Mouse (Mus musculus): ENCODE measurements around the gene Ctrb1. TPM values are rescaled to one million over a fixed set of nuclear protein-coding genes. Genes with fewer than 3 reads are reported as not detected.

The Ctrb1 gene
- polyA plus RNA-seq, 2 experiments from 2014 or later: not detected

DNA sequence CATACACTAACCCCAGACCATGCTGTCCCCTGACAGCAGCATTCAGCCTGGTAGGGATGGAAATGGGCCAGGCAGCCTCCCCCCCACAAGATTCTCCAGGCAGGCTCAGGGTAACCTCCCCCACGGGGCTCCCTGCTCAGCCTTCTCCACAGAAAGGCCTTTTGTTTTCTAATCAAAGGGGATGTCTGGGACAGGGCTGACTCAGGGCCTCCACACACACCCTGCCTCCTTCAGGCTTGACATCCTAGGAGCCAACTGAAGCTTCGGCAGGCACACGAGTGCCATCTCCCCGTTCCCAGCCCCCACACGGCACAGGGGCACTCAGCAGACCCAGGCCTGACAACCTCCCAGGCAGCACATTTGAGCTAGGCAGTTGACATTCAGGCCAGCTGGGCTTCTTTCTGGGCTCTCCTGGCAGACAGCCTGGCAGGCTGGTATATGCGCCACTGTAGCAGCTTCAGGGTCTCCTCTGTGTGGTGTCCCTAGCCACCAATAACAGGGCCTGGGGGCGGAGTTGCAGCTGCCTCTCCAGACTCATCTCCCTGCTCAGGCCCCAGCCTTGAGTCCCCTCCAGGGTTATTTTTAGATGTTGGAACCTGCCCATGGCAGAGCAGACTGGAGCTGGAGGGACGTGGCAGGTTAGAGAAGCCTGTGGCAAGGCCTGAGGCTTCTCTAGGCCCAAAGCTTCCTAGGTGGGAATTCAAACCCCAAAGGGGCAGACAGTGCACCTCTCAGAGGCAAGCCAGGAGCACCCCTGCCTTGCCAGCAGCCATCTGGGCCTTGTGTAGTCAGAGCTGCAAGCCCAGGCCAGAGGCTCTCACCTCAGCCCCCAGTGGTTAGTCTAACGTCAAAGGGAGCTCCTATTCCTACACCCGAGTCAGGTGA, 26.0 kb upstream of the Ctrb1 start:
- no peak for ATAC-seq

DNA sequence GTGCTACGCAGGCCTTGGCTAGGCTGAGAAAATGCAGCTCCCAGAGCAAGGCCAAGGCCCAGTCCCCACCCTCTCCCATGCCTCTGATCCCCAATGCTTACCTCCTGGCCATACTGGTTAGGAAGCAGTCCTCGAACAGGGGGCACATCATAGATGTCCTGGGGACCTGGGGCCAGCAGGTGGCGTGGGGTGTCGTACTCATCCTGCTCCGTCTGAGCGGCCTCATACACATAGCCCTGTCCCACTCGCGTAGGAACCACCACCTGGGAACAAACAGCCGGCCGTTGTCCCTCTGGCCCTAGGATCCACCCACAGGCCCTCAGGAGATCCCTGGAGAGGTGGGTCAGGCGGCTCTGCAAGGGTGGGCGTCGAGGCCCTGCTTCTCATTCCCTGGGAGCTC, 24.7 kb upstream of the Ctrb1 start:
- ATAC-seq: no peak

DNA sequence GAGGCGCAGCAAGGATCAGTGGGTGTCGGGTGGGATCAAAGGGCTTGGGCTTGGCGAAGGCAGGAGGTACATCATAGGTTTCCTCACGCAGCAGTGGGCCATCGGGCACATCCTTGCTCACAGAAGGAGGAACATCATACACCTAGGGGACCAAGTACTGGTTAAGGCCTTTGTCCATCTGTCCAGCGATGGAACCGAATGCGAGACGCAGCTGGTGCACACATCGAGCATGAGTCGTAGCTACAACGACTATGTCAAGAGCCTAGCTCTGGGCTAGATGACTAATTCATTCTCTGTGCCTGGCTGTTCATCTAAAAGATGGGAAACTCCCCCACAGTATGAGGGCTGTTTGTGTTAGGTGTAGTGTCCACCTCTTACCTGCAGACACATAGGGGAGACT, 23.5 kb upstream of the Ctrb1 start:
- ATAC-seq: no peak

DNA sequence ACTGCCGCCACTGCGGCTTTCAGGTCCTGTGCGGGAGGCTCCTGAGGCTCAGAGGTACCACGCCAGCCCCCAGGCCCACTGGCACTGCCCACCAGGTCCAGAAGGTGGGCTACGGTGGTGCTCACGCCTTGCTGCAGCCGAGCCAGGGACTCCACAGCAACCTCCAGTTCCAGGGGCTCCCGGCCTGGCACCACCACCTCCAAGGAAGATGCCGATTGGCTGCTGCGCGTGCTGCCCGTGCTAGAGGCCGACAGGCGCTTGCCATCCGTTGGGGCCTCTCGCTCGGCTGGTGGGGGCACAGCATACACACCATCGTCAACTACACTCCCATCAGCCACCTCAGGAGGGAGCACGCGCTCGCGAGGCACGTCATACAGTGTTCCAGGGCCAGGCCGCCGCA, 23.0 kb upstream of the Ctrb1 start:
- no peak for ATAC-seq

DNA sequence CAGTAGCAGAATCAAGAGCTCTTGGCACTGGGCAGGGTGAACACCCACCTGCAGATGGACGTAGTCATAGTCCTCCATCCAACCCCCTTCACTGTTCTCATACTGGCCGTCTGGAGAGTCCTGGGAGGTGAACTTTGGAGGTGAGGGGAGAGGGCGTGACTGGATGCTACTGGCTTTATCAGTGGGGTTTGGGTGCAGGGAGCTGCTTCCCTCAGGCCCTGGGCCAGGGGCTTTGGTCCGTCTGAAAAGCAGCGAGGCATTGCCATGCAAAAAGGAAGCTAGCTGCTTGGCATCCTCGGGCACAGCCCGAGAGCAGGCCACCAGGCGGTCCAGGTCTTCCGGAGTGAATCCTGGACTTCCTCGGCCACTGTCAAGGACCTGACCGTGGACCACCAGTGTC, 22.5 kb upstream of the Ctrb1 start:
- no peak for ATAC-seq

DNA sequence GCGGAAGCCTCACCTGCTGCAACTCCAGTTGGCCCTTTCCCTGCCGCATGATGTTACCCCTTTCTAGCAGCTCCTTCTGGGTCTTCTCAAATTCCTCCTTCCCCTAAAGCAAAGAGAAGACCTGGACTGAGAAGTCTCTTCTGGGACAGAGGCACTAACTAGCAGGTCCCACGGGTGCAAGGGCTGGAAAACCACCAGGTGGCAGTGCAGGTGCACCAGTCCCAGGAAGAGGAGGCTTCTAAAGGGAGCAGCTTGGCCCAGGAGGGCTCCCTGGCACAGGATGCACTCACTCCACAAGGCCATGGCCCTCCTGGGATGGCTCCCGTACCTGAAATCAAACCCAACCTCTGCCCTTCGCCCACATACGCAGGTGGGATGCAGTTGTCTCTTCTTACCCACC, 21.8 kb upstream of the Ctrb1 start:
- peak; percentile 77 for ATAC-seq

DNA sequence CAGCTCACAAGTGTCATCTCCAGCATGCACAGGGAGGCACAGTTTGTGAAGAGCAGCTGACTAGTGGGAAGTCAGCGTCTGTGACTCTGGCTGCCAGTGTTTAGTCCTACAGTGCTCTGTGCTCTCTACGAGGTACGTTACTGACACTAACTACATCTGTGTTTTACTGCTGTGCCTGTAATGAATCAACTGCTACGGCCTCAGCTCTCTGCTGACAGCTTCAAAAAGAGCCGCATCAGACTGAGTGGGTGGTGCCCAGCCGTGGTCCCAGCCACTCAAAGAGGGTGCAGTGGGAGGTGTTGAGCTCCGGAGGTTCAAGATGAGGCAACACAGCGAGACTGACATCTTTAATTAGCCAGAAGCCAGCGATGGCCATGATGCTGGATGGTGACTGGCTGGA, 21.3 kb upstream of the Ctrb1 start:
- no peak for ATAC-seq

DNA sequence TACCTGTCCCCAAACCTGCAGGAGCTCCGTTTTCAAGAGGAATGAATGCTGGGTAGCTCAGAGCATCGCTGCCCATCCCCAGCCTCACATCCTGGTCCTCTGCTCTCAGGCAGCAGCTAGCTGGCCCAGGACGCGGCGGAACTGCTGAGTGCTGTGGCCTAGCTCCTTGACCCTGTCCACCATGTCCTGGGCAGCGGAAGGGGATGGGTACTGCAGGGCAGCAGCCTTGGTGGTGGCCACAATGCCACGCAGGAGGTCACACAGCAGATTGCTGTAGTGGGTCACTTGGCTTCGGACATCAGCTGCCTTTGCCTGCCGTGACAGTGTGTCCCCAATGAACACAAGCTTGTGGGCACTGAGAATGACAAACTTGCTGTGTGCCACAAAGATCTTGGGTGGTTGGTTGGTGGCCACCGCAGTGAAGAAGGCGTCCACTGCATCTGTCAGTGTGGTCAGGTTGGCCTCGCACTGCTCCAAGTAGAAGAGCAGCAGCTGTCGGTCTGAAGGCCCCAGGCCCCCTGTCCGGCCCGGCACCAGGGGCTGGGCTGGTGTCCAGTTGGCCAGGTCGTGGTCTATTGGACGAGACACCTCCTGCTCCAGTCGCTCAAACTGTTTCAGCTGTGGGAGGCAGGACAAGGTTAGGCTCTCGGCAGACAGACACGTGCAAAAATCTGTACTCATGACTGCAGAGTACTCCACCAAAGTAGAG, 20.1 kb upstream of the Ctrb1 start:
- ATAC-seq: no peak

DNA sequence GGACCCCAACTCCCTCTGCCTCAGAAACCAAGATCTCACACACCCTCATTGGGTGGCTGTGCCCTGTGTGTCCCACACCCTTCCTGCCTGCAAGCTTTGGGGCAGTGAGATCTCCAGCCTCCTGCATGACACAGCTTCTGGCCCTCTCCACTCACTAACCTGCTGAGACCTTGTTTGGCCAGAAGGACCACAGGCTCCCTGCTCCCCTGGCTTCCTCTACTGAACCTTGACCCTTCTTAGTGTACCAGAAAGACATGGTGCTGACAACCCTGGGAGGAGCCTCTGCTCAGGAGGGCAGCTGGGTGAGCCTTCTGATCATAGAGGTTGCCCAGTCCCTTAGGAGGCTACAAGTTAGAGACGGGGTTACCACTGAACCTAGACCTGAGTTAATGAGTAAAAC, 18.4 kb upstream of the Ctrb1 start:
- ATAC-seq: no peak

DNA sequence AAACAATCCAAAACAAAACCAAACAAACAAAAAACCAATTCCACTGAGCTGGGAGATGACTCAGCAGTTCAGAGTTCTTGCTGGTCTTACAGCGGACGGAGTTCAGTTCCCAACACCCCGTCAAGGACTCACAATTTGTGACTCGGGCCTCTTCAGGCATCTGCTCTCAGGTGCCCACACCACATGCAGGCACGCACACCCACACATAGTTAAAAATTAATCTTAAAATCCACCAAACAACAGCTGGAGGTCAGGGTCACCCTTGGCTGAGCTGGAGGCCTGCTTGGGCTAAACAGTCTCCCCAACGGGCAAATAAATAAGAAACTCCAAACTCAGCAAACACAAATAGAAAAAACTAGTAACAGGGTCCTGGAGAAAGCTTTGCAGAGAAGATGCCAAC, 17.5 kb upstream of the Ctrb1 start:
- ATAC-seq: no peak

DNA sequence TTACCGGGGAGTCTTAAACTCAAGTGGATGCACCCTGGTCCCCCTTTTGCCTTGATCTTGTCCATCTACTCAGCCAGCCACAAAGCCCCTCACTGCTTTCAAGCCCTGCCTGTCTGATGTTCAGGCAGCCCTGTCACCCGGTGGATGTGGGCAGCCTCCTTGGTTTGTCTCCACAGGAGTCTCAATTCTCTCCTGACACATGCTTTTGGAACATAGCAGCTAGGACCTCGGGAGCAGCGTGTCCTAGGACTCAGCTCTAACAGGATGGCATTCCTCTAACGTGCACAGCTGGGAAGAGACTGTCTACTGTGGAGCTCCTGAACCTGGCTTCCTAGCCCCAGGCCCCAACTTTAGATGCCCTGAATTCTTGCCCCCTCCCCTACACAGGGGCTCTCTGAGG, 14.9 kb upstream of the Ctrb1 start:
- ATAC-seq: no peak

DNA sequence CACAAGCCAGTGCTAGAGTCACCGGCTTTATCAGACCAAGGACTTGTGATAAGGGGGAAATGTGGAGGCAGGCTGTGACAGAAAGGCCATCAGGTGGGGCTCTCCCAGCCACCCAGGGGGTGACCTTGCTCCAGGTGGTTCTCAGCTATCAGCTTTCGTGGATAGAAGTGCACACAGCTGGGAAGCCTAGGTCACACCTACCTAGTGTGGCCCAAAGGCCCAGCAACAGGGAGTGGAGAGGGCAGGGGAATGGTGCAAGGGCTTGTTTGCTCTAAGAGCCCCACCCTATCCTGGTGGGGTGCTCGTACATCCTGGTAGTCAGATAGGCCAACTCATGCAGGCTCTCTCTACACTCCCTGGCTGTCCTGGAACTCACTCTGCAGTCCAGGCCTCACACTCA, 14.4 kb upstream of the Ctrb1 start:
- no peak for ATAC-seq

DNA sequence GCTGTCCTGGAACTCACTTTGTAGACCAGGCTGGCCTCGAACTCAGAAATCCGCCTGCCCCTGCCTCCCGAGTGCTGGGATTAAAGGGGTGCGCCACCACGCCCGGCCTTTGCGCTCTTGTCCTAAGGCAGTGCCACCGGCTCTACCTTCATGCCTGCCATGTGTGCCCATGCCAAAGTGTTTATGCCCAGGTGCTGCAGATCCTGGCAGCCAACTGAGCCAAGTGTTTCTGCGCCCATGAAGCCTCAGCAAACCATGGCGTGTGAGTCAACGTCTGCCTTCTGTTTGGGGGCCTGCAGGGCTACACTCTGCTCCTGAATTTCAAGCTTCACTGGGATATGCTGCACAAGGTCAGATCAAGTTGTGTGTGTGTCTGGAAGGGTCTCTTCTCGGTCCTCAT, 13.8 kb upstream of the Ctrb1 start:
- no peak for ATAC-seq

DNA sequence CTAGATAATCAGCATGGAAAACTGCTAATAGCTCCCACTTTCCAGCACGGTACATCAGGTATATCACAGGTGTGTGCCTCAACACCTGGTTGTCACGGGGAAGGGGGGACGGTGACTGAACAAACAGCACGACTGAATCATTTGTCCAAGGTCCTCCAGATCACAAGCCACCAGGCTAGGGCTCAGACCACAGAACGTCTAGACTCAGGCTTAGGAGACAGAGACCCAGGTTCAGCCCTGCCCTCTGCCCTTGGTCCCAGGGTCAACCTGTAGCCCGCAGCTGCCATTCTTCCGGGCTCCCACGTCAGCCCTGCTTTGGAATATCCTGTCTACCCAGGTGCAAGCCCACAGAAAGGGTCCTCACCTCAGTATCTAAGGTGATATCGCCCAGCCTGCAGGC, 10.6 kb upstream of the Ctrb1 start:
- no peak for ATAC-seq

DNA sequence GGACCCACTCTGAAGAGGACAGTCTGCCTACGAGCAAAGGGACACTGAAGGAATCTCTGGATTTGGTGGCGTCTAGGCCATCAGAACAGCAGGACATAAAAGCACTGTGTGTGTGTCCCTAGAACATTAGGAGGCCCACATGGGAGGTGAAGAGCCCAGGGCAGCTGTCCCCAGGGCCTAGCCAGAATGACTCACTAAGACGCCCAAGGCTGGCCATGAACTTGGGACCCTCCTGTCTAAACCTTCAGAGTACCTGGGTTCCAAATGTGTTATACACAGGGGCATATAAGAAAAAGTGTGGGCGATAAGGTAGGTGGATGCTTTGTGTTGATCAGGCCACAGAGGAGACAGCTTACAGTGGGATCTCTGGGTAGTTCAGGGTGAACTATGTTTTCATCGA, 9.9 kb upstream of the Ctrb1 start:
- ATAC-seq: no peak

DNA sequence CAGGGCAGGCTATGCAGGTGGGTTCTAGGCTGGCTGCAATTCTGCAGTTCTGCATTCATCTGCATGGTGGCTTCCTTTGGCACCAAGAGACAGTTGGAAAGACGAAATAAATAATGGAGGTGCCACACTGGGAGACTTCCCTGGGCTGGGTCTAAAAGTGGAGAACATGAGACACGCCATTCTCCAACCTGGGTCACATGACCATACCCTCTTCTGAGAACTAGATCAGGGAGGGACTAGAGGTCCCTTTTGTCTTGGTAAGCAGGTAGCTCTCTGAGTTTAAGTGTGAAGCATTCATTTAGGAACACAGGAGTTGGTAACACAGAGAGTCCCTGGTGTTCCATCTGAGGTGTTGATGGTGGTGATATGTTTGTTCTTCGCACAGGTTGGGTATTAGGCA, 9.4 kb upstream of the Ctrb1 start:
- ATAC-seq: no peak

DNA sequence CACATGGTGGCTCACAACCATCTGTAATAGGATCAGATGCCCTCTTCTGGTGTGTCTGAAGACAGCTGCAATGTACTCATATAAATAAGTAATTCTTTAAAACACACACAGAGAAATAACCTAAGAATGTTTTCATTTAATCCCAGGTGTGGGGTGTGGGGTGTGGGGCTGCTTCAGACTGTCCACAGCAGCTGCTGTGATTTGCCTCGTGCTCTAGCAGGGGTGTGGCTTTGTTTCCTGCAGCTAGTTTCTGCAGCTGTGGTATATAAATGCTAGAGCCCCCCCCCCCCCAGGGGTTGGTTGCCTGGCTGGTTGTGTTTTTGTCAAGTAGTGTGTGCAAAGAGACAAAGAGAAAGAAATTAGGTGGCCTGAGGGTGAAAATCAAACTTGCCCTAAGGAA, 8.2 kb upstream of the Ctrb1 start:
- ATAC-seq: no peak

DNA sequence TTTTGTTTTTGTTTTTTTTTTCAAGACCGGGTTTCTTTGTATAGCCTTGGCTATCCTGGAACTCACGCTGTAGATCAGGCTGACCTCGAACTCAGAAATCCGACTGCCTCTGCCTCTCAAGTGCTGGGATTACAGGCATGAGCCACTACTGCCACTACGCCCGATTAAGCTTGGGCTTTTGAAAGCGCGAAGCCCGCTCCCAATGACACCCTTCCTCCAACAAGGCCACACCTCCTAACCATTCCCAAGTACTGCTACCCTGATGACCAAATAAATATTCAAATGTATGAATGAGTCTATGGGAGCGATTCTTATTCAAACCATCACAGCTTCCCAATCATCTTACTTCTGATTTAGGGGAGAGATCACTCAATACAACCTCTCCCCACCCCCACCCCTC, 6.8 kb upstream of the Ctrb1 start:
- ATAC-seq: no peak

DNA sequence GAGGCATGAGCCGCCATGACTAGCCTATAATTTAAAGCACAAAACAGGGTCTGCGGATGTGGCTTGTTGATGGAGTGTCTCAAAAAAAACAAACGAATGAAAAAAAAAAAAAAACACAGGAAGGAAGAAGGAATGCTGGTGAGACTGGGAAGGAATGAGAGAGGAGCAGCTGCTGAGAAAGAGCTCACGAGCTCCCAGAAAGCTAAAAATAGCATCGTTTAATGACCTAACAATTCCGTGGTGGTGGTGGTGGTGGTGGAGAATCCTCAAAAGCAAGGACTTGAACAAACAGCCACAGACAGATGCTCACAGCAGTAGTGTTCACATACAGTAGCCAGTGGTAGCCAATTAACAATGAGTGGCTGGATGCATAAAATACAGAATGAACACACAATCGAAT, 4.6 kb upstream of the Ctrb1 start:
- no peak for ATAC-seq

DNA sequence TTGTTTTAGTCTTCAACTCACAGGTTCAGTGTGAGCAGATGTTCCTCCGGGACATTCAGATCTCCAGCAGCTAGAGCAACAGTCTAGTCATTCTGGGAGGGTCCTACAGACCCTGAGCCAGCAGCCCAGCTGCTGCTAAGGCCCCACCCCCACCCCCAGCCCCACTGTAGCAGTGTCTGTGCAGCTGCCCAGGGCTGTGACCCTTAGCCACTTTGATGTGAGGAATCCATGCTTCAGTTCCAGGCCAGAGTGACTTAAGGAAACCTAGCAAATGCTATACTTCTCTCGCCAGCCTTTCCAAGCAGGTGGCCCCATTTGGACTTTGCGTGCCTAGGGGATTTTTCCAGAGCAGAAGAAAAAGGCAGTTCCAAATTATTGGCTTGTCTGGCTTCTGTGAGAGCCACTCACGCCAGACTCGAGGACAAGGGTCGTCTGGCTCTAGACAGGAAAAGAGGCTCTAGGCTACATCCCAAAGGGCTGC, 2.5 kb upstream of the Ctrb1 start:
- ATAC-seq: no peak

DNA sequence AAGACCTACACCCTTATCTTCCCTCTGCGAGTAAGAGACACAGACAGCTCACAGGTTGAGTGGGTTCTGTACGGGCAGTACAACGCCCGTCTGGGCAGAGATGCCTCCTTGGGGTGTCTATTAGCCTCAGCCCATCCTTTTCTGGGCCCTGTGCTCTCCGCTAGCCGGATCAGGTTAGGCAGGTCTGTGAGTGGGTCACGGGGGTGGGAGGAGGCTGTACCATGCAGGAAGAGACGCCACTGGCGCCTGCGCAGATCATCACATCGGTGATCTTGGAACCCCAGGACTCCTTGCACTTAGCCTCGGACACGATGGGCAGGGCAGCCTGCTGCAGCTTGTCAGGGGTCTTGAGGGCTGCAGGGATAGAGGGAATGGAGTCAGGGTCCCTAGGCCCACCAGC, 3.9 kb downstream of the Ctrb1 start:
- no peak for ATAC-seq

DNA sequence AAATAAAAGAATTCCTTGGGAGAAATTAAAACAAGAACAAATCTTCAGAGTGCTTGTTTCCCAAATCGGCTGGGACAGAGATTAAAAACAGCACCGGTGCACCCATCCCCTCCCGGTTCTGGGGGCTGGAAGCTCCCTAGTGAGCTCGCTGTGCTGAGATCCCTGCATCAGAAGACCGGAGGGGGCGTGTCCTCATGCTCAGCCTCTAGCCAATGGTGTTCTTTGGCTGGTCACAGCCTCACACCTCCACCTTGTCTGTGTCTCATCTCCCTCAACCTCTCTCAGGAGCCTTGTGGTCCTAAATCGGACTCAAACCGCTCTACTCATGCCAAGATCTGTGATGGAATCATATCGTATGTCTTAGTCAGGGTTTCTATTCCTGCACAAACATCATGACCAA, 8.3 kb downstream of the Ctrb1 start:
- ATAC-seq: no peak

DNA sequence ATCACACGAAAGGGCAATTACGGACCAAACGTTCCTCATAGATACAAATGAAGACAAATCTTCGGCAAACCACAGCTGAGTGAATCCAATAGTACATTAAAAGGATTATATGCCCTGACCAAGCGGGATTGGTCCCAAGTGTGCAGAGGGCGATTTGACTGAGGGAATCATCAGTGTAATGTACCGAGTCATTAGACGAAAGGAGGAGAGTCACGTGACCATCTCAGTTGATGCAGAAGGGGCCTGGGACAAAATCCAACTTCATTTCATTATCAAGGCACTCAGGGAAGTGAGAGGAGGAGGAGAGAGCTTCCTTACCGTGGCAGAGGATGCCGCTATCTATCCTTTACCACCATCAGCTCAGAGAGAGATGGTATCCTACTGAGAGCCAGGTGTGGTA, 9.7 kb downstream of the Ctrb1 start:
- no peak for ATAC-seq

DNA sequence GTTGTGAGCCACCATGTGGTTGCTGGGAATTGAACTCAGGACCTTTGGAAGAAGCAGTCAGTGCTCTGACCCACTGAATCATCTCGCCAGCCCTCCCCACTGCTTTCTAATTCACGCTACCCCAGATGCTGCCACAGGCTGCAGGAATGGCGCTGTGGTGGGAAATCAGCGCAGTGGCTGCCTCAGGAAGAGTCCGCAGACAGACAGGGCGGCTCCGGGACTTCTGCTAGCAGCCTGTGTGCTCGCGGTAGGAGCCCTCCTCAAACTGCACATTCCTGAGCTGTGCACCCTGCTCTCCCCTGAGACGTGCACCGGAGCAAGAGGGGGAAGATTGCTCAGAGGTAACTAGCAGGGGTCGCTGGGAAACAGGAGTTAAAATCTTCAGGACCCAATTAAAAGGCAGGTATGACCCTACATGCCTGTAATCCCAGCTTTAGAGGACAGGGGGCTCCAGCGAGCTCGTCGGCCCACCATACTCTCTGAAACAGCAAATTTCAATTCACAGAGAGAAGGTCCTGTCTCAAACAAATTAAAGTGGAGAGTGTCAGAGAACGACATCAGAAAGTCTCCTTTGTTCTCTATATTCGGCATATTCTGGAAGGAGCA, 10.3 kb downstream of the Ctrb1 start:
- ATAC-seq: no peak
